Mouse (Mus musculus): Measurements from ENCODE around the gene Emilin1. TPM values are rescaled to one million over a fixed set of nuclear protein-coding genes. Genes with fewer than 3 reads are reported as not detected.

The Emilin1 gene
- polyA plus RNA-seq, 1 experiment from 2014 or later: 274 TPM

- Histone ChIP-seq H3K4me3 (no peak overlapping the region), H3K27ac (peak overlapping the region; percentile 97), H3K4me2 (peak overlapping the region; percentile 78; the same call in 1 of the 2 replicates), H3K27me3 (no peaks in the 10 kb centered on the region), H3K4me1 (peaks cover 67% of the 10 kb centered on the region), H3K9ac (peak overlapping the region; percentile 11; the same call in 1 of the 2 replicates), H3K9me3 (no peaks in the 10 kb centered on the region), H3K36me3 (peaks cover 20% of the 10 kb centered on the region)
- no peak for ATAC-seq (ENCODE audit: insufficient number of reproducible peaks, low FRiP score, low TSS enrichment, low read depth)
- 23% methylated on average over 7 of the region's 7 CpGs for WGBS
These were observed 3.9 kb upstream of the Emilin1 start for GRCm38 (mm10) chr5:30909300-30909659.

DNA sequence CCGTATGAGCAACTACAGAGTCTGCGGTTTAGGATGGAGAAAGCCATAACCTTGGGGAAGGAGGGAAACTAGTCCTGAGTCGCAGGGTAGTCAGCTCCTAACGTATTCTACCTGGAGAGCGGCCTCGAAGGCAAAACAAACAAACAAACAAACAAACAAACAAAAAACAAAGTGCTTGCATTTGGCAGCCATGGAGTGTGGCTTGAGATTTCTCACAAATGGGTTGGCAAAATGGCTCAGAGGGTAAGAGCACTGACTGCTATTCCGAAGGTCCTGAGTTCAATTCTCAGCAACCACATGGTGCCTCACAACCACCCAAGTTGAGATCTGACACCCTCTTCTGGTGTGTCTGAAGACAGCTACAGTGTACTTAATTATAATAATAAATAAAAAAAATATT, 3.3 kb upstream of the Emilin1 start:
- Histone ChIP-seq H3K27ac (peak overlapping the region; percentile 97), H3K36me3 (peaks cover 15% of the 10 kb centered on the region), H3K27me3 (no peaks in the 10 kb centered on the region), H3K4me3 (no peak overlapping the region), H3K9ac (no peak overlapping the region), H3K4me2 (no peak overlapping the region), H3K9me3 (no peaks in the 10 kb centered on the region), H3K4me1 (peaks cover 73% of the 10 kb centered on the region)
- 78% methylated on average over 7 of the region's 7 CpGs for WGBS
- no peak for ATAC-seq (ENCODE audit: insufficient number of reproducible peaks, low FRiP score, low TSS enrichment, low read depth)

DNA sequence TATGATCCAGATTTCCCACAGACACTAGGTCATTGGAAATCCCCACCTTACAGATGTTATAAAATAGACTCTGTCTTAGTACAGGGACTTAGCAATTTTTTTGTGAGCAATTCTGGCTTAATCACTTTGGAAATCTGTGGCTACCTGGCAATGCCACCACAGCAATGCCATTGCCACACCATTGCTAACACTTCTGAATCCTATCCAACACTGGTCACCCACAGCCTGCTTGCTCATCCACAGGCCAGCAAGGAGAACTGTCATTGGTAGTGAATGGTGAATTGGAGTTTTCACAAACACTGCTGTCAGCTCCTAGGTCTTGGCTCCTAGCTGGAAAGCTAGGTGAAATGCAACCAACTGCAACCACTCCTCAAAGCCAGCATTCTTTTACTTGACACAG, 2.7 kb upstream of the Emilin1 start:
- H3K9me3 ChIP-seq: no peaks in the 10 kb centered on the region
- H3K27ac ChIP-seq: peak overlapping the region; percentile 98
- H3K4me1 ChIP-seq: peaks cover 74% of the 10 kb centered on the region
- peaks cover 8% of the 10 kb centered on the region for H3K36me3 ChIP-seq
- no peak overlapping the region for H3K9ac ChIP-seq
- no peaks in the 10 kb centered on the region for H3K27me3 ChIP-seq
- no peak for ATAC-seq (ENCODE audit: insufficient number of reproducible peaks, low FRiP score, low TSS enrichment, low read depth)
- no peak overlapping the region for H3K4me3 ChIP-seq
- no peak overlapping the region for H3K4me2 ChIP-seq

DNA sequence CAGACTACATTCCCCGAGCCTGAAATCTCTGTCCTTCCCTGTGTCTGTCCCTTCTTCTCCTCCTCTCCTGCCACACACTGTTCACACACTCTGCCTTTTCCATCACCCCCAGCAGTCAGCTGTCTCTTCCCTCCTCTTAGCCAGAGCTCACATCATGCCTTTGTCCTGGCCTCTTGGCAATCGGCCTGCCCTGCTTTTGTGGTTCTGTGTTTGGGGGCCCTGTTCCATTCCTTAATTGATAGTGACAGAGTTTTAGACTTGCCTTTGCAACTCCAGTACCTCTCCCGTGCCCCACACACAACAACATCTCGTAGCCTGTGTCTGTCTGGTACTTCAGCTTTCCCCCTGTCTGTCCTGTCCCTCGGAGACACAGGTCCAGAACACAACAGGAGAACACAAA, 1.0 kb upstream of the Emilin1 start:
- no peak for ATAC-seq (ENCODE audit: insufficient number of reproducible peaks, low FRiP score, low TSS enrichment, low read depth)
- no peak overlapping the region for H3K4me2 ChIP-seq
- WGBS: 38% methylated on average over 5 of the region's 5 CpGs

DNA sequence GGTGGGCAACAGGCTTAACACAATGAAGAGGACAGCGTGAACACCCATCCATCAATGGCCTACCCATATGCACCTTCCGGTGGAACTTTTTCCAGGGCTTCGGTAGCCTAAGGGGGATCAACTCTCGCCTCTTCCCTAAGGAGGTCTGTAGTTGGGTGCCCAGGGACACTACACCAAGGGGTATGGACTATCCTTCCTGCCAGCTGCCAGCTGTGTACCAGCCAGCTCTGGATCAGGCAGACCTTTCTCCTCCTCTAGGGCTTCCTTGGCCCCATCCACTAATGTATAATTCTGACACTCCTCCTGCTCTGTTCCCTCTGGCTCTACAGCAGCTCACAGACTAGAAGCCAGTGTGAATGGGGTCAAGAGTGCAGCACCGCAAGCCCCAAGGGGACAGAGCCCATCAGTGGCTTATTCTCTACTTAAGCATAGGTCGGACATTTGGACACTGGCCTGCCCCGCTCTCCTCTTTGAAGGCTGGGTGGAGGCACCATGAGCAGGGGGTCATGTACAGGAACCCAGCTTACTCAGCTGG, 966 bp downstream of the Emilin1 start:
- 23% methylated on average over 7 of the region's 7 CpGs for WGBS
- Histone ChIP-seq H3K4me1 (peaks cover 86% of the 10 kb centered on the region), H3K27me3 (no peaks in the 10 kb centered on the region), H3K4me3 (peak overlapping the region; percentile 53), H3K4me2 (peak overlapping the region; percentile 89), H3K36me3 (peaks cover 24% of the 10 kb centered on the region), H3K9ac (peak overlapping the region; percentile 64), H3K27ac (peak overlapping the region; percentile 98), H3K9me3 (no peaks in the 10 kb centered on the region)
- no peak for ATAC-seq (ENCODE audit: insufficient number of reproducible peaks, low FRiP score, low TSS enrichment, low read depth)

More for the DNA sequence above, 1.0 kb upstream of the Emilin1 start:
- Histone ChIP-seq H3K9ac (no peak overlapping the region), H3K27ac (peak overlapping the region; percentile 98), H3K9me3 (no peaks in the 10 kb centered on the region), H3K27me3 (no peaks in the 10 kb centered on the region), H3K36me3 (peaks cover 4% of the 10 kb centered on the region), H3K4me1 (peaks cover 76% of the 10 kb centered on the region), H3K4me3 (no peak overlapping the region)

GRCm38 (mm10) chr5:30914849-30915248, 1.6 kb downstream of the Emilin1 start:
- Histone ChIP-seq H3K9ac (peak overlapping the region; percentile 64), H3K27me3 (no peaks in the 10 kb centered on the region), H3K4me1 (peaks cover 86% of the 10 kb centered on the region), H3K36me3 (peaks cover 31% of the 10 kb centered on the region), H3K4me2 (peak overlapping the region; percentile 89), H3K4me3 (peak overlapping the region; percentile 53), H3K9me3 (no peaks in the 10 kb centered on the region), H3K27ac (peak overlapping the region; percentile 98)
- 29% methylated on average over 6 of the region's 6 CpGs for WGBS
- no peak for ATAC-seq (ENCODE audit: insufficient number of reproducible peaks, low FRiP score, low TSS enrichment, low read depth)

DNA sequence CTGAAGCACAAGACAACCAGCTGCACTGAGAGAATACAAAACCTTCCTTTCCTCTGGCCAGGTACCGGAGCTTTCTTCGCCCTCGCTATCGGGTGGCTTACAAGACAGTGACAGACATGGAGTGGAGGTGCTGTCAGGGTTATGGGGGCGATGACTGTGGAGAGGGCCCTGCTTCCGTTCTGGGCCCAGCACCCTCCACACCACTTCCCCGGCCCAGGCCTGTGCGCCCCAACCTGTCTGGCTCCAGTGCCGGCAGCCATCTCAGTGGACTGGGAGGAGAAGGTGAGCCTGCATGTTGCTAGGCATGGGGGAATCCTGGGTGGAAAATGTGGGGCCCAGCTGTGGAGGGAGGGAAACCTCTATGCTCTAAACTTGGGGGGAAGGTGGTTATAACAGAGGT, 2.3 kb downstream of the Emilin1 start:
- H3K36me3 ChIP-seq: peaks cover 37% of the 10 kb centered on the region
- ATAC-seq (ENCODE audit: insufficient number of reproducible peaks, low FRiP score, low TSS enrichment, low read depth): no peak

DNA sequence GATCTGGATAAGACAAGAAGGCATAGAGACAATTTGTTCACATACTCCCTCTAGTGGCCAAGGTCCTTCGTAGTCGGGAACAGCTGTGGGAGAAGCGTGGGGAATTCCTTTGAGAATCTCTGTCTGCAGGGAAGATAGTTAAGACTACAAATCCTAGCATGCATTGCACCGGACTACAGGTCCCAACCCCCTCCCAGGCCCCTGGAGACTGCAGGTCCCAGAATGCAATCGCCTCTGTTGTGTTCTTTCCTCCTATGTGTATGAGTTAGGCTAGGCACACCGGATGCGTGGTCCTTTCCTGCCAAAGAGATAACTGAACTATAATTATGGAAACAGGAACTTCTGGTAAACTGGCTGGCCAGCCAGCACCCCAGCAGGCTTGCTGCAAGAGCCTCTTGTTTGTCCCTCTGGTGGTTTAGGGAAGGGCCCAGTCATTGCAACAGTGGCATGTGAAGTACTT, 2.8 kb downstream of the Emilin1 start:
- peaks cover 90% of the 10 kb centered on the region for H3K4me1 ChIP-seq
- H3K4me2 ChIP-seq: peak overlapping the region; percentile 89
- ATAC-seq (ENCODE audit: insufficient number of reproducible peaks, low FRiP score, low TSS enrichment, low read depth): peak; percentile 23; the same call in 1 of the 2 replicates
- H3K4me3 ChIP-seq: peak overlapping the region; percentile 53
- H3K27me3 ChIP-seq: no peaks in the 10 kb centered on the region
- H3K9ac ChIP-seq: no peak overlapping the region
- no peaks in the 10 kb centered on the region for H3K9me3 ChIP-seq
- H3K27ac ChIP-seq: peak overlapping the region; percentile 98
- H3K36me3 ChIP-seq: peaks cover 43% of the 10 kb centered on the region
- 7% methylated on average over 7 of the region's 7 CpGs for WGBS

More for the DNA sequence above, 2.3 kb downstream of the Emilin1 start:
- Histone ChIP-seq H3K4me1 (peaks cover 90% of the 10 kb centered on the region), H3K4me2 (peak overlapping the region; percentile 89), H3K9me3 (no peaks in the 10 kb centered on the region), H3K4me3 (peak overlapping the region; percentile 53), H3K27me3 (no peaks in the 10 kb centered on the region), H3K27ac (peak overlapping the region; percentile 98), H3K9ac (peak overlapping the region; percentile 64)
- 34% methylated on average over 9 of the region's 9 CpGs for WGBS

GRCm38 (mm10) chr5:30916841-30917240, 3.6 kb downstream of the Emilin1 start:
- Histone ChIP-seq H3K9me3 (no peaks in the 10 kb centered on the region), H3K4me1 (peaks cover 91% of the 10 kb centered on the region), H3K4me3 (no peak overlapping the region), H3K9ac (no peak overlapping the region), H3K4me2 (no peak overlapping the region), H3K27ac (peak overlapping the region; percentile 40), H3K27me3 (no peaks in the 10 kb centered on the region), H3K36me3 (peaks cover 44% of the 10 kb centered on the region)
- 90% methylated on average over 9 of the region's 9 CpGs for WGBS
- no peak for ATAC-seq (ENCODE audit: insufficient number of reproducible peaks, low FRiP score, low TSS enrichment, low read depth)

GRCm38 (mm10) chr5:30917348-30917747, 4.1 kb downstream of the Emilin1 start:
- Histone ChIP-seq H3K27me3 (no peaks in the 10 kb centered on the region), H3K27ac (peak overlapping the region; percentile 40), H3K4me2 (no peak overlapping the region), H3K9me3 (no peaks in the 10 kb centered on the region), H3K9ac (no peak overlapping the region), H3K36me3 (peaks cover 44% of the 10 kb centered on the region), H3K4me1 (peaks cover 91% of the 10 kb centered on the region), H3K4me3 (no peak overlapping the region)
- no peak for ATAC-seq (ENCODE audit: insufficient number of reproducible peaks, low FRiP score, low TSS enrichment, low read depth)
- whole genome bisulfite sequencing: 88% methylated on average over 11 of the region's 11 CpGs

GRCm38 (mm10) chr5:30917891-30918670, 4.9 kb downstream of the Emilin1 start:
- H3K27me3 ChIP-seq: no peaks in the 10 kb centered on the region
- no peak overlapping the region for H3K4me3 ChIP-seq
- H3K36me3 ChIP-seq: peaks cover 44% of the 10 kb centered on the region
- WGBS: 87% methylated on average over 31 of the region's 31 CpGs
- peak overlapping the region; percentile 54; the same call in 1 of the 2 replicates for H3K27ac ChIP-seq
- peaks cover 91% of the 10 kb centered on the region for H3K4me1 ChIP-seq
- H3K9ac ChIP-seq: no peak overlapping the region
- no peaks in the 10 kb centered on the region for H3K9me3 ChIP-seq
- H3K4me2 ChIP-seq: no peak overlapping the region
- ATAC-seq (ENCODE audit: insufficient number of reproducible peaks, low FRiP score, low TSS enrichment, low read depth): no peak

DNA sequence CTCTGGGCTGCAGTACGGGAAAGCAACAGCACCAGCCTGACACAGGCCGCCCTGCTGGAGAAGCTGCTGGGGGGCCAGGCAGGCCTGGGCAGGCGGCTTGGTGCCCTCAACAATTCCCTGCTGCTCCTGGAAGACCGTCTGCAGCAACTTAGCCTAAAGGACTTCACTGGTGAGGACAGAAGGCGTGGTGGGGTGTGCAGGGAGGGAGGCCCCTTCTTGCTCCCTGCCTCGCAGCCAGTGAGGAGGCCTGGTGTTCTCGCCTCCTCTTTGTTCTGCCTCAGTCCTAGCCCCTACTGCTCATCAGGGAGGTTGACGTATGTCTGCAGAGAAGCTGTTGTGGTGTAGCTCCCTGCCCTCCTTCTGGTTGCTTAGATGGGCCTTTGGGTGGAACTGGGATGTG, 5.5 kb downstream of the Emilin1 start:
- Histone ChIP-seq H3K27ac (0 out of 2 replicates have a peak overlapping the region, but pooled peaks have one; percentile 54), H3K9ac (no peak overlapping the region), H3K36me3 (peaks cover 44% of the 10 kb centered on the region), H3K4me1 (peaks cover 86% of the 10 kb centered on the region), H3K27me3 (no peaks in the 10 kb centered on the region), H3K9me3 (no peaks in the 10 kb centered on the region), H3K4me3 (no peak overlapping the region), H3K4me2 (no peak overlapping the region)
- WGBS: 71% methylated on average over 8 of the region's 8 CpGs
- ATAC-seq (ENCODE audit: insufficient number of reproducible peaks, low FRiP score, low TSS enrichment, low read depth): no peak
